Mouse (Mus musculus) MEL (cell line): Measurements from ENCODE around the gene Gphb5. TPM values are rescaled to one million over a fixed set of nuclear protein-coding genes. Genes with fewer than 3 reads are reported as not detected.

ENCODE experiments used
- DNase-seq: peaks from one replicate; pipeline ENCODE4 v3.0.0; 2011; ENCODE audit warnings: low read depth, low spot score
- H3K27ac ChIP-seq: 2 replicates; pipeline ENCODE4 v1.5.1; 2012; ENCODE audit warnings: low read depth, mild to moderate bottlenecking, control low read depth, low read length, moderate library complexity; ENCODE audit not compliant: control insufficient read depth
- H3K27me3 ChIP-seq, 2 experiments: fragments of 150-350 bp in 1 of 2; sonication (generic) in 1 of 2; 2 replicates each; pipeline ENCODE4 v1.6.1; 2012; ENCODE audit warnings: low read length in 2 of 2, mild to moderate bottlenecking in 2 of 2, improper control_type of control experiment in 1 of 2, moderate library complexity in 1 of 2; ENCODE audit not compliant: insufficient read depth in 2 of 2, control insufficient read depth in 1 of 2
- H3K36me3 ChIP-seq, 2 experiments: 2 replicates each; pipeline ENCODE4 v1.6.1; 2012 to 2014; ENCODE audit warnings: low read length in 2 of 2, improper control_type of control experiment in 1 of 2, inconsistent platforms in 1 of 2, mild to moderate bottlenecking in 1 of 2; ENCODE audit not compliant: insufficient read depth in 2 of 2, control insufficient read depth in 1 of 2
- H3K4me1 ChIP-seq, 2 experiments: fragments of 150-350 bp in 1 of 2; sonication (generic) in 1 of 2; 2 replicates each; pipeline ENCODE4 v1.6.1; 2012; ENCODE audit warnings: low read length in 2 of 2, improper control_type of control experiment in 1 of 2, mild to moderate bottlenecking in 1 of 2; ENCODE audit not compliant: insufficient read depth in 2 of 2, control insufficient read depth in 1 of 2
- H3K4me3 ChIP-seq, 2 experiments: fragments of 150-350 bp in 1 of 2; sonication (generic) in 1 of 2; 2 replicates each; pipeline ENCODE4 v1.5.1; 2012; ENCODE audit warnings: low read depth in 2 of 2, low read length in 2 of 2, mild to moderate bottlenecking in 2 of 2, moderate library complexity in 2 of 2, control low read depth in 1 of 2, improper control_type of control experiment in 1 of 2; ENCODE audit not compliant: control insufficient read depth in 1 of 2, insufficient read depth in 1 of 2
- H3K79me2 ChIP-seq: 2 replicates; pipeline ENCODE4 v1.6.1; 2012; ENCODE audit warnings: mild to moderate bottlenecking, low read length, moderate library complexity; ENCODE audit not compliant: control insufficient read depth, poor library complexity, insufficient read depth
- H3K9ac ChIP-seq: 2 replicates; pipeline ENCODE4 v1.6.1; 2012; ENCODE audit warnings: low read depth, mild to moderate bottlenecking, control low read depth, low read length, moderate library complexity; ENCODE audit not compliant: control insufficient read depth, poor library complexity, severe bottlenecking
- H3K9me3 ChIP-seq: fragments of 150-350 bp; sonication (generic); replicated peaks from 2 replicates; pipeline ENCODE4 v1.6.1; 2012; ENCODE audit warnings: mild to moderate bottlenecking, low read length, improper control_type of control experiment, moderate library complexity; ENCODE audit not compliant: insufficient read depth
- BHLHE40 ChIP-seq: IDR thresholded peaks from 2 replicates; pipeline ENCODE4 v1.6.1; 2012; ENCODE audit warnings: low read depth, mild to moderate bottlenecking, inconsistent platforms, low read length, improper control_type of control experiment, borderline replicate concordance
- CHD1 ChIP-seq: IDR thresholded peaks from 2 replicates; pipeline ENCODE4 v1.6.1; 2012; ENCODE audit warnings: low read depth, mild to moderate bottlenecking, inconsistent platforms, low read length, improper control_type of control experiment
- CTCF ChIP-seq, 3 experiments: IDR thresholded peaks in 2 of 3; conservative IDR thresholded peaks in 1 of 3; 2 replicates each; pipeline ENCODE4 v1.5.1; 2011 to 2012; ENCODE audit warnings: low read length in 3 of 3, low read depth in 2 of 3, mild to moderate bottlenecking in 2 of 3, improper control_type of control experiment in 1 of 3, inconsistent platforms in 1 of 3, mixed read lengths in 1 of 3, moderate library complexity in 1 of 3; ENCODE audit not compliant: control insufficient read depth in 1 of 3, insufficient read depth in 1 of 3, poor library complexity in 1 of 3, severe bottlenecking in 1 of 3
- E2F4 ChIP-seq: IDR thresholded peaks from 2 replicates; pipeline ENCODE4 v1.6.1; 2011; ENCODE audit warnings: low read depth, low read length, improper control_type of control experiment, borderline replicate concordance
- ELF1 ChIP-seq: IDR thresholded peaks from 2 replicates; pipeline ENCODE4 v1.6.1; 2014; ENCODE audit warnings: low read depth, mild to moderate bottlenecking, inconsistent platforms, low read length, improper control_type of control experiment, moderate library complexity
- GABPA ChIP-seq: IDR thresholded peaks from 2 replicates; pipeline ENCODE4 v1.6.1; 2012; ENCODE audit warnings: low read depth, mild to moderate bottlenecking, inconsistent platforms, low read length, improper control_type of control experiment, moderate library complexity
- GATA1 ChIP-seq: IDR thresholded peaks from 2 replicates; pipeline ENCODE4 v1.6.1; 2011; ENCODE audit warnings: low read depth, low read length, improper control_type of control experiment
- HCFC1 ChIP-seq: IDR thresholded peaks from 2 replicates; pipeline ENCODE4 v1.6.1; 2012; ENCODE audit warnings: low read depth, mild to moderate bottlenecking, inconsistent platforms, low read length, improper control_type of control experiment, moderate library complexity
- JUND ChIP-seq: IDR thresholded peaks from 2 replicates; pipeline ENCODE4 v1.6.1; 2011; ENCODE audit warnings: low read depth, mild to moderate bottlenecking, improper control_type of control experiment, low read length
- KAT2A ChIP-seq: conservative IDR thresholded peaks from 2 replicates; pipeline ENCODE4 v1.6.1; 2012; ENCODE audit warnings: low read depth, low read length, improper control_type of control experiment, inconsistent platforms
- MAFK ChIP-seq: IDR thresholded peaks from 2 replicates; pipeline ENCODE4 v1.6.1; 2011; ENCODE audit warnings: low read depth, mild to moderate bottlenecking, low read length, improper control_type of control experiment, borderline replicate concordance
- MAX ChIP-seq: IDR thresholded peaks from 2 replicates; pipeline ENCODE4 v1.6.1; 2011; ENCODE audit warnings: low read length, improper control_type of control experiment
- MAZ ChIP-seq: IDR thresholded peaks from 2 replicates; pipeline ENCODE4 v1.6.1; 2012; ENCODE audit warnings: low read depth, mild to moderate bottlenecking, inconsistent platforms, low read length, improper control_type of control experiment
- MXI1 ChIP-seq: IDR thresholded peaks from 2 replicates; pipeline ENCODE4 v1.6.1; 2011; ENCODE audit warnings: mild to moderate bottlenecking, low read depth, low read length, improper control_type of control experiment
- MYB ChIP-seq: IDR thresholded peaks from 2 replicates; pipeline ENCODE4 v1.6.1; 2011; ENCODE audit warnings: mild to moderate bottlenecking, low read depth, low read length, improper control_type of control experiment
- NELFE ChIP-seq: IDR thresholded peaks from 2 replicates; pipeline ENCODE4 v1.6.1; 2011; ENCODE audit warnings: low read depth, low read length, improper control_type of control experiment
- POLR2A ChIP-seq, 2 experiments: IDR thresholded peaks; 2 replicates each; pipeline ENCODE4 v1.6.1; 2011 to 2012; ENCODE audit warnings: low read length in 2 of 2, mild to moderate bottlenecking in 2 of 2, control low read depth in 1 of 2, improper control_type of control experiment in 1 of 2, low read depth in 1 of 2, moderate library complexity in 1 of 2; ENCODE audit not compliant: control insufficient read depth in 1 of 2, insufficient read depth in 1 of 2, poor library complexity in 1 of 2
- POLR2AphosphoS2 ChIP-seq: IDR thresholded peaks from 2 replicates; pipeline ENCODE4 v1.6.1; 2011; ENCODE audit warnings: low read length, improper control_type of control experiment
- POLR2AphosphoS5 ChIP-seq: IDR thresholded peaks from 2 replicates; pipeline ENCODE4 v1.6.1; 2012; ENCODE audit warnings: low read depth, borderline replicate concordance, mild to moderate bottlenecking, inconsistent platforms, low read length, moderate library complexity, mixed read lengths
- RAD21 ChIP-seq: IDR thresholded peaks from 2 replicates; pipeline ENCODE4 v1.6.1; 2011; ENCODE audit warnings: mild to moderate bottlenecking, low read depth, low read length, improper control_type of control experiment
- RCOR1 ChIP-seq: IDR thresholded peaks from 2 replicates; pipeline ENCODE4 v1.6.1; 2012; ENCODE audit warnings: low read depth, mild to moderate bottlenecking, inconsistent platforms, low read length, improper control_type of control experiment
- SIN3A ChIP-seq: IDR thresholded peaks from 2 replicates; pipeline ENCODE4 v1.6.1; 2012; ENCODE audit warnings: low read length, improper control_type of control experiment, inconsistent platforms
- SMC3 ChIP-seq: IDR thresholded peaks from 2 replicates; pipeline ENCODE4 v1.6.1; 2011; ENCODE audit warnings: low read depth, low read length, improper control_type of control experiment
- TBP ChIP-seq: IDR thresholded peaks from 2 replicates; pipeline ENCODE4 v1.8.0; 2011; ENCODE audit warnings: low read depth, low read length, improper control_type of control experiment
- TCF12 ChIP-seq: IDR thresholded peaks from 2 replicates; pipeline ENCODE4 v1.6.1; 2014; ENCODE audit warnings: low read depth, mild to moderate bottlenecking, inconsistent platforms, low read length, improper control_type of control experiment, moderate library complexity
- UBTF ChIP-seq: IDR thresholded peaks from 2 replicates; pipeline ENCODE4 v1.6.1; 2012; ENCODE audit warnings: low read depth, mild to moderate bottlenecking, inconsistent platforms, low read length, improper control_type of control experiment, moderate library complexity, borderline replicate concordance; ENCODE audit not compliant: insufficient read depth
- USF1 ChIP-seq: IDR thresholded peaks from 2 replicates; pipeline ENCODE4 v1.6.1; 2014; ENCODE audit warnings: low read depth, mild to moderate bottlenecking, inconsistent platforms, low read length, improper control_type of control experiment, moderate library complexity
- USF2 ChIP-seq, 2 experiments: IDR thresholded peaks; 2 replicates each; pipeline ENCODE4 v1.6.1; 2011 to 2012; ENCODE audit warnings: improper control_type of control experiment in 2 of 2, low read length in 2 of 2, borderline replicate concordance in 1 of 2, inconsistent platforms in 1 of 2, low read depth in 1 of 2, mild to moderate bottlenecking in 1 of 2; ENCODE audit not compliant: insufficient read depth in 1 of 2
- ZMIZ1 ChIP-seq: IDR thresholded peaks from 2 replicates; pipeline ENCODE4 v1.6.1; 2012; ENCODE audit warnings: low read depth, mild to moderate bottlenecking, inconsistent platforms, low read length, improper control_type of control experiment, moderate library complexity
- ZNF384 ChIP-seq: IDR thresholded peaks from 2 replicates; pipeline ENCODE4 v1.6.1; 2012; ENCODE audit warnings: low read depth, mild to moderate bottlenecking, inconsistent platforms, low read length, improper control_type of control experiment
- polyA plus RNA-seq, 2 experiments: library from polyadenylated mRNA; stranded (reverse) in 1 of 2; unstranded in 1 of 2; fragments of >175 nt in 1 of 2; fragments of >200 nt in 1 of 2; gene quantifications; 2 replicates each; pipeline versions ENCODE4 v1.2.1 to v1.2.4; 2012; ENCODE audit warnings: low replicate concordance in 2 of 2, low read depth in 1 of 2; ENCODE audit not compliant: insufficient read length in 2 of 2, insufficient read depth in 1 of 2, missing spikeins in 1 of 2
- total RNA-seq: library from RNA; depleted of rRNA; stranded (reverse); fragments of 300-350 nt; gene quantifications from 2 replicates; pipeline ENCODE4 v1.2.3, GENCODE M21; 2012

Gene Gphb5
- total and polyA plus RNA-seq, 3 experiments = not detected

GRCm38 (mm10) chr12:75374437-75374836 is 42.1 kb downstream of the Gphb5 start:
- no peak overlapping the region for H3K27ac ChIP-seq
- no peaks in the 10 kb centered on the region for H3K36me3 ChIP-seq
- no peaks in the 10 kb centered on the region for H3K79me2 ChIP-seq
- no peaks in the 10 kb centered on the region for H3K9me3 ChIP-seq
- DNase-seq = no peak
- no peaks in the 10 kb centered on the region; a peak in 1 of 4 replicates for H3K27me3 ChIP-seq
- no peaks in the 10 kb centered on the region for H3K4me1 ChIP-seq
- H3K9ac ChIP-seq = no peak overlapping the region
- no peak overlapping the region for H3K4me3 ChIP-seq
- no peak for TF ChIP-seq GABPA
- no peak for TF ChIP-seq TCF12
- TF ChIP-seq ZNF384 = no peak
- TF ChIP-seq E2F4 = no peak
- TF ChIP-seq KAT2A = no peak
- no peak for TF ChIP-seq BHLHE40
- TF ChIP-seq ZMIZ1 = no peak
- TF ChIP-seq NELFE = no peak
- TF ChIP-seq POLR2A (IDR thresholded peaks at IDR 0.05; ENCODE audit: control insufficient read depth in 1 of 2, insufficient read depth in 1 of 2, low read depth in 1 of 2, low read length in 2 of 2, poor library complexity in 1 of 2) = no peak
- TF ChIP-seq MAZ = no peak
- TF ChIP-seq RAD21 = no peak
- no peak for TF ChIP-seq POLR2AphosphoS2
- TF ChIP-seq SIN3A = no peak
- no peak for TF ChIP-seq MYB
- no peak for TF ChIP-seq CTCF (IDR thresholded peaks at IDR 0.05 in 2 of 3, conservative IDR thresholded peaks at IDR 0.05 in 1 of 3; ENCODE audit: control insufficient read depth in 1 of 3, insufficient read depth in 1 of 3, low read depth in 2 of 3, low read length in 3 of 3, poor library complexity in 1 of 3, severe bottlenecking in 1 of 3)
- TF ChIP-seq MAFK = no peak
- TF ChIP-seq, all 39 proteins: peak for 0

GRCm38 (mm10) chr12:75369418-75369851 is 47.1 kb downstream of the Gphb5 start:
- Histone ChIP-seq H3K79me2 (no peaks in the 10 kb centered on the region), H3K9ac (no peak overlapping the region), H3K27me3 (no peaks in the 10 kb centered on the region), H3K4me3 (no peak overlapping the region), H3K4me1 (no peaks in the 10 kb centered on the region), H3K27ac (no peak overlapping the region), H3K9me3 (no peaks in the 10 kb centered on the region), H3K36me3 (no peaks in the 10 kb centered on the region)
- no peak for DNase-seq
- TF ChIP-seq ZNF384 = no peak
- no peak for TF ChIP-seq JUND
- TF ChIP-seq POLR2AphosphoS5 = no peak
- no peak for TF ChIP-seq USF1
- no peak for TF ChIP-seq TBP
- TF ChIP-seq ELF1 = no peak
- TF ChIP-seq MAFK = no peak
- TF ChIP-seq TCF12 = no peak
- TF ChIP-seq ZMIZ1 = no peak
- TF ChIP-seq CTCF (IDR thresholded peaks at IDR 0.05 in 2 of 3, conservative IDR thresholded peaks at IDR 0.05 in 1 of 3; ENCODE audit: control insufficient read depth in 1 of 3, insufficient read depth in 1 of 3, low read depth in 2 of 3, low read length in 3 of 3, poor library complexity in 1 of 3, severe bottlenecking in 1 of 3) = no peak
- no peak for TF ChIP-seq E2F4
- no peak for TF ChIP-seq GATA1
- no peak for TF ChIP-seq MAX
- TF ChIP-seq USF2 (IDR thresholded peaks at IDR 0.05; ENCODE audit: borderline replicate concordance in 1 of 2, insufficient read depth in 1 of 2, low read depth in 1 of 2, low read length in 2 of 2) = no peak
- no peak for TF ChIP-seq MXI1
- TF ChIP-seq UBTF = no peak
- no peak for TF ChIP-seq SMC3
- no peak for TF ChIP-seq RCOR1
- no peak for TF ChIP-seq HCFC1
- no peak for TF ChIP-seq CHD1
